Mouse (Mus musculus) heart, adult 18-20 months (tissue): ENCODE measurements at regions not wholly inside any gene's neighbourhood (a gene's known extent, or its start where the extent isn't known, plus 50 kb on each side); places are given as distances from the start of the nearest gene placed in this dataset.

ENCODE experiments used
- DNase-seq, 2 experiments: peaks; one replicate each; pipeline ENCODE4 v3.0.0; 2021 to 2022; ENCODE audit warnings: mixed read lengths in 1 of 2

GRCm38 (mm10) chr11:20929426-20929825, 98.6 kb upstream of the Lgalsl start:
- no peak for DNase-seq

DNA sequence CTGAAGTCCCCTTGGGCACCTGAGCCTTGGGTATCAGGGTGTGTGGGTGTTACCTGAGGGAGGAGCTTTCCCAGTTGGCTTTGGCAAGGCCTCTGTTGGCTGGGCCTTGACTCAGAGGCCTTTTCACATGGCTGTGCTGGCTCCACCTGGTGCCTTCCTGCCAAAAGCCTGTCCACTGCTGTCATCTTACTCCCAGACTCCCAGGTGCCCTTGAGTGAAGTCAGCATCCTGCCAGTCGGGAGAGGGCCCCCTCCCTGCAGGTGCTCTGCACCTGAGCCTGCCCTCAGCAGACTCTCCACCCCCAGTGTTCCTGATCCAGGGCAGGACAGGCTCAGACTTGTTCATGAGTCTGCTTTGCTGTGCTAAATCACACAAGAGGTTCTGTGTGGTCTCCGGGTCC, 99.2 kb upstream of the Lgalsl start:
- no peak for DNase-seq

- no peak for DNase-seq
Measured at GRCm38 (mm10) chr11:20930573-20930972, 99.7 kb upstream of the Lgalsl start.

DNA sequence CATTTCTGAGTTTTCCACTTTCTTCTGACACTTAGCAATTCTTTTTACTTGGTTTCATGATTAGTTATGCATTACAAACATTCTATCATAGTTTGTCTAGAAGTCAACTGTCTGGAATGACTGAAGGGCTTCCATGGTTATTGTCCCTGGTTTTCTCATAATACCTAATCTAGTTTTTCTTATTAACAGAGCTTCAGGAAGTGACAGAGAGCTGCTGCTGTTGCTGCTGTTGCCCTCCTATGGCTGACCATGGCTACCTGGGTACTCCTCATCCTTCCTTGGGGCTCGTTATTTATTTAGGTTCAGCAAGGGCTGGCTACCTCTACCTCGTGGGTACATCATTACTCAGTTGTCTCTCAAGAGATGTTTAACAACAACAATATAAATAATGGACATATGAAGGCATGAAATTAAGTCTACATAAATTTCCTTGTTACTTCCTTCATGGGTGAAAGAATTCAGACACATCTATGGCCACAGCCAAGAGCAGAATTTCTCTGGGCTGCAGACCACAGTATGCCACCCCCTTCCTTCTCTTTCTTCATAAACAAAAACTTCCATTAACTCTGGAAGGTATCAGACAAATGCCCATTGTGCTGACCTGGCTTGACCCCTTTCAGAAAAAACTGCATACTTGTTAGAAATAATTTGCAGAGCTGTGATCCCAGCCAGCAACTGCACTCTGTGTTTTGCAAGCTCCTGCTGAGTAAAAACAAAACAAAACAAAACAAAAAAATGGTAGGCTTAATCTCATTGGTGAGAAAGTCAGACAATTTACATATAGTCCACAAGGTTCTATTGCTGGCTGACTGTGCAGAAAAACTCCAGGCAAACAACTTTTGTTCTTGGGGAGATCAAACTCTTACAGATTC, 103.6 kb upstream of the Lgalsl start:
- no peak for DNase-seq

DNA sequence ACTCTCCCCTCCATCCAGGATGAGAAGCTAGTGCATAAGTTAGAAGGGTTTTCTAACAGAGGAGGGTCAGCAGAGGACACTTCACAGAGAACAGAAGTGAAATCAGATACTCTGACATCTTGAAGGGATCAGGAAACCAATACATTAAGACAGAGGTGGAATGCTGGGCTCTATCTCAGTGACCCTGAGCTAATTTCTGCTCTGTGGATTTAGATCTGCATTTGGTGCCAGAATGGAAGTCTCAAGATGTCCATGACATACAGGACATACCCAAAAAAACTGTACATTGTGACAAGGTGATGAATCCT, 104.2 kb upstream of the Lgalsl start:
- no peak for DNase-seq

GRCm38 (mm10) chr11:20935910-20936309, 105.1 kb upstream of the Lgalsl start:
- no peak for DNase-seq

GRCm38 (mm10) chr11:20936996-20937395, 106.1 kb upstream of the Lgalsl start:
- DNase-seq: no peak

GRCm38 (mm10) chr11:20937942-20938341, 107.1 kb upstream of the Lgalsl start:
- DNase-seq: no peak

DNA sequence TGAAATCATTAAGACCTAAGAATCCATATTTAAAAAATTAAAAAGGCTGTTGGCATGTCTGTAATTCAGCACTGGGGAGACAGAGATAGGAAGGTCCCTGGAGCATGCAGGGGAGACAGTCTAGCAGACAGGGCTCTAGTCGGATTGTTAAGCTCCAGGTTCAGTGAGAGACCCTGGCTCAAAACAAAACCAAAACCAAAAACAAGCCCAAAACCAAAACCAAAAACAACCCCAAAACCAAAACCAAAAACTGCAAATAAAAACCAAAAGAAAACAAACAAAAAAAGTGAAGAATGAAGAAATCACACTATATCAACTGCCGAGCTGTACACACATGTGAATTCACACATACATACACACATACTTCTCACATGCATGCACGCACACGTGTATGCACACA, 108.8 kb upstream of the Lgalsl start:
- DNase-seq: no peak

DNA sequence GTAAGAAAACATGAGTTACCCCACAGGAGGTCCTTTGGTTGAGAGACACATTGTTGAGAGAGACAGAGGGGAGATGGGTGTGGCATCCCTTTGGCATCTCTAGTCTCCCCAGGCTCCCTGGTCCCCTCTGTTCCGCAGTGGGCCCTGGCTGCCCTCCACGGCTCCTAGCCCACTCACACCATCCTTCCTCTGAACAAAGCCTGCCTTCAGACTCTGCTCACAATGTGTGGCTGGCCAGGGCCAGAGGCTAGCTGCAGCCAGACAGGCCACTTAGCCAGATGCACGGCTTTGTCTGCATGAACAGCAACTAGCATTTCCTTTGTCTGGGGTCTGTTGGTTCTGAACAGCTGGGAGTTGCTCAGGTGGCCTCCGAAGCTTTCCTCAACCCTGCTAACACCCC, 110.7 kb upstream of the Lgalsl start:
- no peak for DNase-seq

DNA sequence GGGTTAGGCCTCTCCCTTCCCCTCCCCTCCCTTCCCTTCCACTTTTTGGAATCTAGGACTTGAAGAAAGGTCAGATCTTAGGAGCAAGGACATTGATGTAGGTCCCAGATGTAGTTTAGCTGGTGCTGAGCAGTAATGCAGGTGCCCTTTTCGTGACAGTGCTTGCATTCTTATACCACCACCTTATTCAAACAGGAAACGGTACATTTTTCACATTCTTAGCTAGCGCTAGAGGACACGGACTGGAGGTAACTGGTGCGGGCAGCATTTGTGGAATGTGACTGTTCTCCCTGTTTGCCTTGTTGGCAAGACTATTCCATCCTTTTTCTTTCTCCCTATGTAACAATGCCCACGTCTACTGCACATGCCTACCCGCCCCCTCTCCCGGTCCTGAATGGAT, 124.7 kb upstream of the Lgalsl start:
- no peak for DNase-seq

DNA sequence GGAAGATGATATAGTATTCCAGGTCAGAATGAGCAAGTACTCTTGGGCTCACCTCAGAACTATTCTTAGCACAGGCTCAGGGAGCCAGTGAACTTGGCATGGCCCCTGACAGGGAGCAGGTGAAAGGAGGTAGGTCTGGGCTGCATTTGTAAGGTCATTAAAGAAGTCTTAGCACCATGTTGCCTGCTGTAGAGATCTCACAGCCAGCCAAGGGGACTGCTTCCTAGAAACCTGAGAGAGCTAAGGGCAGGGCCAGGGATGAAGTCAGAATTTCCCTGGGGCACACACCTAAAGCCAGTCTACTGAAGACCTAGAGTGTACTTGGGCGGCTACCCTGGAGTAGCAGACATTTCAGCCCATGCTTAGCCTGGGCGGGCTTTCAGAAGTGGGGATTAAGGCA, 126.9 kb upstream of the Lgalsl start:
- DNase-seq: peak in 1 of 2 experiments; percentile 14

GRCm38 (mm10) chr11:20958233-20958632, 127.4 kb upstream of the Lgalsl start:
- DNase-seq: peak; percentile 22 to 59

DNA sequence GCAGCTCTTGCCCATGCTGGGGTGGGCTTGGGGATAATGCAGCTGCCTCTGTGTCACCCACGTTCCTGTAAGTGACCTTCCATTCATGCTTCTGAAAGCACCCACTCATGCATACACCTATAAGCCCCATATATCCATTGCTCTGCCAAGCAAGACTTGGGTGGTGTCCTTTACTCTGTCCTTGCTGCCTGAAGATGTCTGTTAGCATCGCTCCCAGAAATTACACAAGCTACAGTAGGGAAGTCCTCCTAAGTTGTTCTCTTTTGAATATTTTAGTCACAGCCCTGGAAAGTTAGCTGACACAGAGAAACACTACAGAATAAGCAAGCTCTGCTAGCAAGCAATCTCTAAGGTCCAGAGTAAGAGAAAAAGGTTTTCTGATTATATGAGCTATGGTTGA, 129.2 kb upstream of the Lgalsl start:
- no peak for DNase-seq

- DNase-seq: no peak
Measured at GRCm38 (mm10) chr11:20960750-20961149, 129.9 kb upstream of the Lgalsl start.

GRCm38 (mm10) chr11:20961626-20962025, 129.5 kb upstream of the Peli1 start:
- DNase-seq: no peak

GRCm38 (mm10) chr11:20965575-20966239, 125.4 kb upstream of the Peli1 start:
- DNase-seq: no peak

DNA sequence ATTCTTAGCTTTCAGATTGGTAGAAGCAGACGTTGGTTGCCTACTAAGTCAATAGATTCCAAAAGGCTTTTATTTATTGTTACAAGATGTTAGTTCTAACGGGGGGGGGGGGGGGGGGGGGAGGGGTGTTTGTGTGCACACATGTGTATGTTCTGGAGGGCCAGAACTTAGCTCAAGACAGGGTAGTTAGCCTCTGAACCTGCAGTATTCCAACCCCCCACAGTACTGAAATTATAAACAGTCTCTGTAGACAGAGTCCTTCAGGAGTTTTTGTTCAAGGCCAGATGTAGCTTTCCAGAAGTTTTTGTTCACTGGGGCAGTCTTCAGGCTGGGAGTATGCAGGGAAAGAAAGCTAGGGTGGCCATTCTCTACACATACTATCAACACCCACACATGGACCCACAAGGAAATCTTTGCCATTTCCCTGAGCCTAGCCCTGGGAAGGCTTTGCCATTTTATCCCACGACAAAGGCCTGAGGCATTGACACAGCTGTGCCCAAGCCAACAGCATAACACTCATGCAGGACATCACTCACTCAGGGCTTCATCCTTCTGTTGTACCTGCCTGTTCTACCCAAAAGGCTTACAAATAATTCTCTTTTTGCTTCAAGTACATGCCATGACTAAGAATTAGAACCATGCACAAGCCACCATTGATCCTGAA, 123.6 kb upstream of the Peli1 start:
- no peak for DNase-seq

DNA sequence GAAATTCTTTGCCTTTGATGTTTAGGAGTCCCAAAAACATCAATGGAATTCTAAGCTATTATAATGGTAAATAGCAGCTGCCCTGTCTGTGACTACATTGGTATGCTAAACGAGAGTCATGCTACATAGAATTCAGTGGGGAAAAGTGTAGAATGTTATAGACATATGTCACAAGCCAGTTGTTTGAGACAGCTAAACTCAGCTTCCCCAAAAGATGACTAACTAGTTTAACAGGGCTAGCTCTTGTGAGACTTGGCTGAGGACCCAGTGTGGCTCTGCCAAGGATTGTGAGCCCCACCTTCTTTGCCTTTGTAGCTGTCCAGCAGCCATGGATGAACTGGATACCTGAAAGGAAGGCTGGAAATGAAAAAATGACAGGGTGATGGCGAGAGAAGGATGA, 122.8 kb upstream of the Peli1 start:
- DNase-seq: no peak

DNA sequence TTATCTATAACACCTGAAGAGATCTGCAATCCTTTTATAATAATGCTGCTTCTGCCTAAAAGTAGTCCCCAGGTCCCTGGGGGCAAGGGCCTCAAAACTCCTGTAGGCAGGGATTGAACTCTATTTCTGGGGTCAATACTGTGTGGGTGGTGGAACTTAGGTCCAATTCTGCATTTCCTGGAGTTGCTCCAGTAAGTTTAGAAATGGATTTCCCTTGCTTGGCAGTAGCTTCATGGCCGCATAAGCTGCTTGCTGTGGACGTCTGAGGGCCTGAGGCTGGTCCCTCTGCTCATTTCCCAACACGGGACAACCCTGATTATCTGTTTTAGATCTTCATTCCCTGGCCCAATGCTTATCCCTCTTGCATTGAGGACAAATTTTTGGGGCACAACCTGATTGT, 118.0 kb upstream of the Peli1 start:
- no peak for DNase-seq

DNA sequence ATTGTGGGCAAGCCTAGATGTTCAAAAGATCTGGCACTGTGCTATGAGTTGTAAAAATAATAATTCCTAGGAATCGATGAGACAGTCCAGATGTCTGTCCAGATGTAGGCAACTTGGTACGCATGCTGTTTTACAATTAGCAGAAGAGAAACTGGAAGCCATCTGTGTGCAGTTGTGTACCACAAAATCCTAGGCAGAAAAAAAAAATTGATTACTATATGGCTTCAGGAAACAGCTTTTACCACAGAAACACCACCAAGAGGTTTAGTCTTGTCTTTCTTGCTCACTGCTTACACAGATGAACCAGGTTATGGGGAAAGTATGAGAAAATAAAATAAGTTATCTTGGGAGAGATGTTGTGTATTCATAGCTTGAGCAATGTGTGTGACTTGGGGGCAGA, 109.5 kb upstream of the Peli1 start:
- DNase-seq: no peak

DNA sequence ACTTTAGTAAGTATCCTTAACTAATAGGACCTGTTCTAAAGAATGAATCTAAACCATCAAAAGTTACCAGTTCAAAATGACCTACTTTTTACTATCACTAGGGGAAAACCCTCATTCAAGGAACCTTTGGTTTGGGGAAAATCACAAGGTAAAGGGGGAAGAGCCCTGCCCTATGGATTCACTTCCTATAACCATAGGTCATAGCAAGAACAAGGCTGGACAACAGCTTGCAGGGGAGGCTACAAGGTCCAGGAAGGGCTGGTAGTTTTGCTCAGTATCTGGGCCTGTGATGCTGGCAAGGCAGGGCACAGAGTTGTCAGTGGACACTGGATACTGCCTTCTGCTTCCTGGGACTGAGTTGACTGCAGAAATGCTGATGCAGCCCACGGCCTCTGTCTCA, 109.1 kb upstream of the Peli1 start:
- DNase-seq: no peak

GRCm38 (mm10) chr11:20982500-20982899, 108.6 kb upstream of the Peli1 start:
- DNase-seq: no peak
